Mouse (Mus musculus) limb, embryonic 12.5 days (tissue): ENCODE measurements around the gene Tldc1. TPM values are rescaled to one million over a fixed set of nuclear protein-coding genes. Genes with fewer than 3 reads are reported as not detected.

Experiments
- ATAC-seq: fragments of 200-750 bp; cut with Nextera tagmentation; 2 replicates; pipeline ENCODE4 v1.8.0; 2017; ENCODE audit warnings: low read depth, moderate TSS enrichment; ENCODE audit not compliant: insufficient number of reproducible peaks, insufficient read depth, low FRiP score, low TSS enrichment
- H3K27ac ChIP-seq: fragments of 300-500 bp; sonication (generic); 2 replicates; pipeline ENCODE4 v1.5.1; 2016; ENCODE audit warnings: mild to moderate bottlenecking, moderate library complexity
- H3K27me3 ChIP-seq: fragments of 300-500 bp; sonication (generic); 2 replicates; pipeline ENCODE4 v1.6.1; 2016; ENCODE audit warnings: mild to moderate bottlenecking, moderate library complexity
- H3K36me3 ChIP-seq: fragments of 300-500 bp; sonication (generic); 2 replicates; pipeline ENCODE4 v1.6.1; 2016; ENCODE audit warnings: mild to moderate bottlenecking, moderate library complexity
- H3K4me1 ChIP-seq: fragments of 300-500 bp; sonication (generic); replicated peaks from 2 replicates; pipeline ENCODE4 v1.6.1; 2016
- H3K4me2 ChIP-seq: fragments of 300-500 bp; sonication (generic); 2 replicates; pipeline ENCODE4 v1.6.1; 2016; ENCODE audit warnings: mild to moderate bottlenecking, moderate library complexity
- H3K4me3 ChIP-seq: fragments of 300-500 bp; sonication (generic); replicated peaks from 2 replicates; pipeline ENCODE4 v1.5.1; 2016; ENCODE audit warnings: mild to moderate bottlenecking
- H3K9ac ChIP-seq: fragments of 300-500 bp; sonication (generic); replicated peaks from 2 replicates; pipeline ENCODE4 v1.6.1; 2016; ENCODE audit warnings: mild to moderate bottlenecking, moderate library complexity
- H3K9me3 ChIP-seq: fragments of 300-500 bp; sonication (generic); 2 replicates; pipeline ENCODE4 v1.6.1; 2016; ENCODE audit warnings: mild to moderate bottlenecking, moderate library complexity
- WGBS: fragments of 180-500 bp; shearing (Covaris S2); methylation state at CpG from one replicate; pipeline ENCODE4 v1.1.7; 2016; 5-methylcytosine and 5-hydroxymethylcytosine counted together
- polyA plus RNA-seq: library from polyadenylated mRNA; unstranded; fragments of >200 nt; fragmentation: Nextera tagmentation; extraction: Ambion mirVana; gene quantifications from 2 replicates; pipeline ENCODE4 v1.2.1, GENCODE M21; 2016

The Tldc1 gene
- polyA plus RNA-seq, 1 experiment from 2014 or later: 10.3 TPM

GRCm38 (mm10) chr8:119816219-119816618 is 38.0 kb upstream of the Tldc1 start:
- peaks cover 23% of the 10 kb centered on the region; the same call in 1 of the 2 replicates for H3K36me3 ChIP-seq
- no peak overlapping the region for H3K27ac ChIP-seq
- ATAC-seq: no peak

GRCm38 (mm10) chr8:119812650-119813431 is 34.6 kb upstream of the Tldc1 start:
- Histone ChIP-seq H3K36me3 (peaks cover 24% of the 10 kb centered on the region), H3K4me2 (no peak overlapping the region), H3K9me3 (no peaks in the 10 kb centered on the region), H3K4me3 (no peak overlapping the region), H3K27ac (peak overlapping the region; percentile 41; the same call in 1 of the 2 replicates), H3K27me3 (no peaks in the 10 kb centered on the region), H3K4me1 (peaks cover 18% of the 10 kb centered on the region), H3K9ac (no peak overlapping the region)
- ATAC-seq: no peak
- 77% methylated on average over 12 of the region's 12 CpGs for WGBS

More at GRCm38 (mm10) chr8:119816219-119816618, 38.0 kb upstream of the Tldc1 start:
- 74% methylated on average over 6 of the region's 6 CpGs for WGBS
- Histone ChIP-seq H3K27me3 (no peaks in the 10 kb centered on the region), H3K9ac (no peak overlapping the region), H3K9me3 (no peaks in the 10 kb centered on the region), H3K4me2 (no peak overlapping the region), H3K4me3 (no peak overlapping the region), H3K4me1 (peaks cover 18% of the 10 kb centered on the region)

- Histone ChIP-seq H3K4me1 (peaks cover 18% of the 10 kb centered on the region), H3K27me3 (no peaks in the 10 kb centered on the region), H3K9me3 (no peaks in the 10 kb centered on the region), H3K9ac (no peak overlapping the region), H3K36me3 (peaks cover 24% of the 10 kb centered on the region), H3K27ac (no peak overlapping the region), H3K4me3 (no peak overlapping the region), H3K4me2 (no peak overlapping the region)
- ATAC-seq: no peak
- 65% methylated on average over 6 of the region's 6 CpGs for WGBS
Observed at GRCm38 (mm10) chr8:119811925-119812324, 33.7 kb upstream of the Tldc1 start.

GRCm38 (mm10) chr8:119810953-119811499 is 32.8 kb upstream of the Tldc1 start:
- H3K36me3 ChIP-seq: peaks cover 24% of the 10 kb centered on the region
- H3K4me1 ChIP-seq: peaks cover 21% of the 10 kb centered on the region
- 85% methylated on average over 14 of the region's 14 CpGs for WGBS

GRCm38 (mm10) chr8:119810127-119810868 is 32.1 kb upstream of the Tldc1 start:
- no peaks in the 10 kb centered on the region for H3K9me3 ChIP-seq
- H3K27me3 ChIP-seq: 0 out of 2 replicates have a peak, but pooled peaks cover 2% of the 10 kb centered on the region
- ATAC-seq: no peak
- WGBS: 82% methylated on average over 23 of the region's 23 CpGs
- H3K27ac ChIP-seq: no peak overlapping the region
- no peak overlapping the region for H3K4me2 ChIP-seq
- H3K9ac ChIP-seq: no peak overlapping the region
- peaks cover 21% of the 10 kb centered on the region for H3K4me1 ChIP-seq
- H3K4me3 ChIP-seq: no peak overlapping the region
- peaks cover 22% of the 10 kb centered on the region for H3K36me3 ChIP-seq

More at GRCm38 (mm10) chr8:119810953-119811499, 32.8 kb upstream of the Tldc1 start:
- Histone ChIP-seq H3K9me3 (no peaks in the 10 kb centered on the region), H3K27ac (no peak overlapping the region), H3K4me3 (no peak overlapping the region), H3K4me2 (no peak overlapping the region), H3K27me3 (no peaks in the 10 kb centered on the region), H3K9ac (no peak overlapping the region)
- ATAC-seq: no peak

GRCm38 (mm10) chr8:119809620-119810019 is 31.4 kb upstream of the Tldc1 start:
- no peak overlapping the region for H3K9ac ChIP-seq
- peaks cover 17% of the 10 kb centered on the region for H3K36me3 ChIP-seq
- no peak overlapping the region for H3K27ac ChIP-seq
- 0 out of 2 replicates have a peak, but pooled peaks cover 2% of the 10 kb centered on the region for H3K27me3 ChIP-seq
- H3K4me3 ChIP-seq: no peak overlapping the region
- peaks cover 21% of the 10 kb centered on the region for H3K4me1 ChIP-seq
- no peak overlapping the region for H3K4me2 ChIP-seq
- H3K9me3 ChIP-seq: no peaks in the 10 kb centered on the region
- no peak for ATAC-seq
- WGBS: 90% methylated on average over 9 of the region's 9 CpGs

GRCm38 (mm10) chr8:119807687-119808086 is 29.5 kb upstream of the Tldc1 start:
- no peak for ATAC-seq
- H3K9ac ChIP-seq: no peak overlapping the region
- peaks cover 17% of the 10 kb centered on the region for H3K36me3 ChIP-seq
- no peak overlapping the region for H3K4me3 ChIP-seq
- H3K4me1 ChIP-seq: peaks cover 5% of the 10 kb centered on the region; the same call in 1 of the 2 replicates
- 0 out of 2 replicates have a peak, but pooled peaks cover 2% of the 10 kb centered on the region for H3K27me3 ChIP-seq
- H3K9me3 ChIP-seq: no peaks in the 10 kb centered on the region
- H3K27ac ChIP-seq: no peak overlapping the region
- H3K4me2 ChIP-seq: no peak overlapping the region
- WGBS: 86% methylated on average over 4 of the region's 4 CpGs

GRCm38 (mm10) chr8:119806422-119807263 is 28.4 kb upstream of the Tldc1 start:
- no peak overlapping the region for H3K27ac ChIP-seq
- ATAC-seq: no peak

GRCm38 (mm10) chr8:119805275-119805674 is 27.1 kb upstream of the Tldc1 start:
- 72% methylated on average over 8 of the region's 8 CpGs for WGBS
- Histone ChIP-seq H3K4me3 (no peak overlapping the region), H3K4me2 (no peak overlapping the region), H3K27ac (no peak overlapping the region), H3K9ac (no peak overlapping the region; the same call in 1 of the 2 replicates), H3K4me1 (peaks cover 4% of the 10 kb centered on the region; the same call in 1 of the 2 replicates), H3K36me3 (peaks cover 17% of the 10 kb centered on the region), H3K9me3 (no peaks in the 10 kb centered on the region), H3K27me3 (0 out of 2 replicates have a peak, but pooled peaks cover 2% of the 10 kb centered on the region)
- no peak for ATAC-seq

More at GRCm38 (mm10) chr8:119806422-119807263, 28.4 kb upstream of the Tldc1 start:
- Histone ChIP-seq H3K4me2 (no peak overlapping the region), H3K4me1 (peaks cover 4% of the 10 kb centered on the region; the same call in 1 of the 2 replicates), H3K27me3 (0 out of 2 replicates have a peak, but pooled peaks cover 2% of the 10 kb centered on the region), H3K9me3 (no peaks in the 10 kb centered on the region), H3K4me3 (no peak overlapping the region), H3K36me3 (peaks cover 17% of the 10 kb centered on the region), H3K9ac (no peak overlapping the region)
- 80% methylated on average over 14 of the region's 14 CpGs for WGBS

- WGBS: 100% methylated on average over 1 of the region's 1 CpGs
- Histone ChIP-seq H3K4me3 (no peak overlapping the region), H3K36me3 (no peaks in the 10 kb centered on the region), H3K9ac (no peak overlapping the region), H3K4me1 (peaks cover 23% of the 10 kb centered on the region), H3K27me3 (0 out of 2 replicates have a peak, but pooled peaks cover 2% of the 10 kb centered on the region), H3K27ac (no peak overlapping the region), H3K9me3 (no peaks in the 10 kb centered on the region), H3K4me2 (no peak overlapping the region)
- no peak for ATAC-seq
Observed at GRCm38 (mm10) chr8:119802592-119802991, 24.4 kb upstream of the Tldc1 start.
